22 mouse cellular contexts compared by ENCODE assay signal in genomic region chr5:142696258-142696657, GRCm38 (mm10). TPM values are rescaled to one million over a fixed set of nuclear protein-coding genes. Genes with fewer than 3 reads are reported as not detected.
DNase-seq lines count a peak whose midpoint lies in the region; TF ChIP-seq lines count a peak whose summit lies in the region.
"Had no signal": no experiment of that assay in that cellular context is flagged by ENCODE, and none has a peak within 500 bp of the region (broad histone marks: within the 10 kb centered on the region; RNA-seq: fewer than 3 reads in every experiment).

No protein-coding gene starts in this region.

- no peak overlapping the region for H3K4me3 ChIP-seq in layer of hippocampus, adult 2 months
- H3K4me3 ChIP-seq: embryonic facial prominence, embryonic 15.5 days; gastrocnemius, adult 2 months; heart, embryonic 15.5 days; liver, embryonic 13.5 days; midbrain, embryonic 13.5 days had no signal

- TF ChIP-seq CTCF in layer of hippocampus, adult 2 months (conservative IDR thresholded peaks at IDR 0.05): no peak

- peak overlapping the region; percentile 46; the same call in 1 of the 2 replicates for H3K27ac ChIP-seq in layer of hippocampus, adult 2 months
- H3K27ac ChIP-seq: embryonic facial prominence, embryonic 15.5 days; gastrocnemius, adult 2 months; heart, embryonic 15.5 days; hindbrain, postnatal 0 days; liver, embryonic 13.5 days; midbrain, embryonic 13.5 days had no signal

- DNase-seq in cerebellum, adult 9-11 months: peak; percentile 67
- DNase-seq in cerebellum, postnatal 4 days (ENCODE audit: low spot score in 2 of 2): no peak
- no peak for DNase-seq in layer of hippocampus, adult 2 months (ENCODE audit: low spot score in 2 of 2)
- no peak for DNase-seq in layer of hippocampus, adult 18-20 months (ENCODE audit: low spot score in 2 of 2)
- peak; percentile 66 for DNase-seq in ZHBTc4 (ENCODE audit: low read depth, low spot score)
- DNase-seq in gastrocnemius, adult 8-10 months (ENCODE audit: low spot score in 2 of 2): no peak
- no peak for DNase-seq in kidney, postnatal 25 days
- DNase-seq: adrenal gland, postnatal 10 days; gastrocnemius, adult 2 months; heart, postnatal 36 days; kidney, adult 9 months; kidney, postnatal 14 days; liver, embryonic 13.5 days; lung, adult 2 months; lung, postnatal 14 days; spleen, adult 18-20 months had no signal

RNA-seq across cellular contexts. Expression of gene Slc29a4, which starts 3.9 kb away (rescaled TPM):
- total RNA-seq in layer of hippocampus, adult 2 months (2021): 10 to 100 TPM; 54.0 to 57.7 TPM
- 10 to 100 TPM; 43.0 to 45.7 TPM for total RNA-seq in layer of hippocampus, adult 18-20 months (2021)
- under 1 TPM in 1 of 4 experiments, not detected in 3; 0.29 TPM for total RNA-seq in gastrocnemius, adult 8-10 months (2022)
- total RNA-seq: common myeloid progenitor, adult 5-6 weeks; gastrocnemius, adult 2 months; megakaryocyte progenitor cell, adult 5-6 weeks had no signal

Comparison
In these comparisons a context has a peak if more than half of its experiments do, and no peak if none do; other contexts are left out.
1. DNase-seq: peak in cerebellum, adult 9-11 months (single experiment) and ZHBTc4 (single experiment); none in cerebellum, postnatal 4 days (0 of 2), layer of hippocampus, adult 2 months (0 of 2), layer of hippocampus, adult 18-20 months (0 of 2), gastrocnemius, adult 8-10 months (0 of 2) and kidney, postnatal 25 days (0 of 2).
2. RNA of gene Slc29a4, which starts 3.9 kb away (total RNA-seq): 54.0 to 57.7 TPM in layer of hippocampus, adult 2 months and 43.0 to 45.7 TPM in layer of hippocampus, adult 18-20 months; 0.29 TPM in gastrocnemius, adult 8-10 months; every median in the first group is over 10 times any median in the second.